Mouse (Mus musculus): Measurements from ENCODE around the gene Slc7a1.

GRCm38 (mm10) chr5:148288804-148289203 lies 110.9 kb downstream of the Slc7a1 start:
- TF ChIP-seq ZC3H11A (IDR thresholded peaks at IDR 0.05; ENCODE audit: low read depth, low read length) (no peak), USF1 (IDR thresholded peaks at IDR 0.05; ENCODE audit: low read depth, low read length) (no peak), POLR2A (IDR thresholded peaks at IDR 0.05; ENCODE audit: control insufficient read depth in 1 of 2, insufficient read depth in 1 of 2, low read depth in 1 of 2, low read length in 2 of 2, poor library complexity in 1 of 2) (no peak)

All from MEL (cell line).